Mouse (Mus musculus): ENCODE measurements around the gene Skap2. TPM values are rescaled to one million over a fixed set of nuclear protein-coding genes. Genes with fewer than 3 reads are reported as not detected.

The Skap2 gene
- polyA plus RNA-seq, 1 experiment from 2014 or later = 15.9 TPM

DNA sequence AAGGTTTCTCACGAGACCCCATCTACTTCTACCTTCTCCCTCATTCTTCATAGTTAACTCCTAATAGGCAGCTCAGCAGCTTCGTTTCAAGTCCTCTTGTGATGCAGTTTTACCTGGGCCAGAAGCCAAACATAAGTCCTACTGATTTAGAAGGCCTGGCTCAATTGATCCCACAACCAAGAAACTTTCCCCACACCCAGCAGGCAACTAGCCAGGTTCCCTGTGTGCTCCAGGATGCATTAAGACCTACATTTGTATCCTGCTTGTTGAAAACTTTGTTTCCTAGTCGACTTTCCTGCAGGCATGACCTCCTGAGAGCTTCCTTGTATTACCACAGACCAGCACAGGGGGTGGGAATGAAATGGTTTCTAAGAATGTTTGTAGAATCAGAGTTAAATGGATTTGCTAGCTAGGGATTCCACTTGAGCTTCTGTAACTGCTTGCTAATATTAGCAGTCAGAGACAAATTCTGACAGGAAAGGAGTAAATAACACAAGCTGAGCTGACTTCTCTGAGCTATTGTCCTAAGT is 125.4 kb downstream of the Skap2 start:
- peak; percentile 45; the same call in 1 of the 2 replicates for ATAC-seq (replicated peaks; ENCODE audit: extremely low read depth, insufficient read depth, low FRiP score)
- no peak overlapping the region for H3K9ac ChIP-seq (ENCODE audit: low read length)
- H3K4me2 ChIP-seq (ENCODE audit: low read depth, low read length) = no peak overlapping the region
- peaks cover 3% of the 10 kb centered on the region; the same call in 1 of the 2 replicates for H3K4me1 ChIP-seq (ENCODE audit: control insufficient read depth, insufficient read depth, low read length)
- H3K36me3 ChIP-seq (ENCODE audit: control insufficient read depth, insufficient read depth) = no peaks in the 10 kb centered on the region
- WGBS = 24% methylated on average over 3 of the region's 3 CpGs
- H3K27ac ChIP-seq (ENCODE audit: low read length) = peak overlapping the region; percentile 38; the same call in 1 of the 2 replicates
- no peak overlapping the region for H3K4me3 ChIP-seq (ENCODE audit: low read length)
- H3K9me3 ChIP-seq (replicated peaks; ENCODE audit: control insufficient read depth, low read length) = no peaks in the 10 kb centered on the region
- no peaks in the 10 kb centered on the region for H3K27me3 ChIP-seq (ENCODE audit: control insufficient read depth, insufficient read depth, low read length)

- 82% methylated on average over 5 of the region's 5 CpGs for WGBS
- Histone ChIP-seq H3K27me3 (ENCODE audit: control insufficient read depth, insufficient read depth, low read length) (no peaks in the 10 kb centered on the region), H3K4me2 (ENCODE audit: low read depth, low read length) (no peak overlapping the region), H3K4me3 (ENCODE audit: low read length) (no peak overlapping the region), H3K9me3 (replicated peaks; ENCODE audit: control insufficient read depth, low read length) (no peaks in the 10 kb centered on the region), H3K4me1 (ENCODE audit: control insufficient read depth, insufficient read depth, low read length) (peaks cover 13% of the 10 kb centered on the region), H3K36me3 (ENCODE audit: control insufficient read depth, insufficient read depth) (no peaks in the 10 kb centered on the region), H3K27ac (ENCODE audit: low read length) (no peak overlapping the region), H3K9ac (ENCODE audit: low read length) (no peak overlapping the region)
- no peak for ATAC-seq (replicated peaks; ENCODE audit: extremely low read depth, insufficient read depth, low FRiP score)
Measured at GRCm38 (mm10) chr6:51882880-51883274, 129.5 kb downstream of the Skap2 start.

GRCm38 (mm10) chr6:51882266-51882879 is 130.0 kb downstream of the Skap2 start:
- Histone ChIP-seq H3K4me2 (ENCODE audit: low read depth, low read length) (no peak overlapping the region), H3K4me3 (ENCODE audit: low read length) (no peak overlapping the region), H3K9me3 (replicated peaks; ENCODE audit: control insufficient read depth, low read length) (no peaks in the 10 kb centered on the region), H3K9ac (ENCODE audit: low read length) (no peak overlapping the region), H3K36me3 (ENCODE audit: control insufficient read depth, insufficient read depth) (no peaks in the 10 kb centered on the region), H3K27ac (ENCODE audit: low read length) (no peak overlapping the region), H3K27me3 (ENCODE audit: control insufficient read depth, insufficient read depth, low read length) (no peaks in the 10 kb centered on the region), H3K4me1 (ENCODE audit: control insufficient read depth, insufficient read depth, low read length) (peaks cover 10% of the 10 kb centered on the region)
- 81% methylated on average over 17 of the region's 17 CpGs for WGBS
- no peak for ATAC-seq (replicated peaks; ENCODE audit: extremely low read depth, insufficient read depth, low FRiP score)

DNA sequence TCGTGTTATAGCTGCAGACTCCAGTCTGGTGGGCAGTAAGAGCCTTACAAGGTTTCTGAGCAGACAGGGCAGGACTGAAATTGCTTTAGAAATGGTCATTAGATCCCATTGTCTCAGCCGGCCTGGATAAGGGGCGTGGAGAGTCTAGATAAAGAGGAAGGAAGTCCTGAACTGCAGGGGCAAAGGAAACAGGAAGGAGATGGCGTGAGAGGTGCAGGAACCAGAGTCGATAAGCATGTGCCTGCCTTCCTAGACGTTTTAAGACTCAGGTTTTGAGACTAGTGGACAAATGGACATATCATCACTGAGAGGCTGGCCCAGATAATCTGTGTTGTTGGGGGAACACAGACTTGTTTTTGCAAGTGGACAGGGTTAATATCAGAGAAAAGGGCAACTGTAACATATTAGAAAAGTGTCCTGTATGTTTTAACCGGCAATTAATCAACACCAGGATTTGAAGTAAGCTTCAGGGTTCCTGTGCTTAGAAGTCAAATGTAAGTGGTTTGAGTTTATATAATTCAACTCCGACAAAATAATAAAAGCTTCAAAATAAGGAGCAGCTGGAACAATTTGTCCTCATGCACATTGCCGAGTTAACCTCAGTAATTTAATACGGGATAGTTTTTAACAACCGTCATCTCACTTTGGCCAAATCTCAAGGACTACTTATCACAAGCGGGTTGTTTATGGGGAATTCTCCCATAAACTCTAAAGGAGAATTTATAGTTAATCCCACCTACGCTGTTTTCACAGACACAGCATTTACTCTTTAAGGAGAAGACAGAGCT is 131.0 kb downstream of the Skap2 start:
- H3K4me3 ChIP-seq (ENCODE audit: low read length) = no peak overlapping the region
- ATAC-seq (replicated peaks; ENCODE audit: extremely low read depth, insufficient read depth, low FRiP score) = peak; percentile 83
- H3K4me2 ChIP-seq (ENCODE audit: low read depth, low read length) = peak overlapping the region; percentile 34; the same call in 1 of the 2 replicates

GRCm38 (mm10) chr6:51880778-51881177 is 131.6 kb downstream of the Skap2 start:
- Histone ChIP-seq H3K27ac (ENCODE audit: low read length) (peak overlapping the region; percentile 84), H3K4me2 (ENCODE audit: low read depth, low read length) (peak overlapping the region; percentile 34; the same call in 1 of the 2 replicates), H3K9me3 (replicated peaks; ENCODE audit: control insufficient read depth, low read length) (no peaks in the 10 kb centered on the region), H3K27me3 (ENCODE audit: control insufficient read depth, insufficient read depth, low read length) (no peaks in the 10 kb centered on the region), H3K4me3 (ENCODE audit: low read length) (no peak overlapping the region), H3K4me1 (ENCODE audit: control insufficient read depth, insufficient read depth, low read length) (peaks cover 20% of the 10 kb centered on the region), H3K9ac (ENCODE audit: low read length) (no peak overlapping the region), H3K36me3 (ENCODE audit: control insufficient read depth, insufficient read depth) (no peaks in the 10 kb centered on the region)
- 52% methylated on average over 6 of the region's 6 CpGs for WGBS
- no peak for ATAC-seq (replicated peaks; ENCODE audit: extremely low read depth, insufficient read depth, low FRiP score)

More for the DNA sequence above, 131.0 kb downstream of the Skap2 start:
- Histone ChIP-seq H3K9ac (ENCODE audit: low read length) (no peak overlapping the region), H3K9me3 (replicated peaks; ENCODE audit: control insufficient read depth, low read length) (no peaks in the 10 kb centered on the region), H3K27ac (ENCODE audit: low read length) (peak overlapping the region; percentile 84), H3K27me3 (ENCODE audit: control insufficient read depth, insufficient read depth, low read length) (no peaks in the 10 kb centered on the region), H3K36me3 (ENCODE audit: control insufficient read depth, insufficient read depth) (no peaks in the 10 kb centered on the region), H3K4me1 (ENCODE audit: control insufficient read depth, insufficient read depth, low read length) (peaks cover 17% of the 10 kb centered on the region)
- whole genome bisulfite sequencing = 44% methylated on average over 13 of the region's 13 CpGs

DNA sequence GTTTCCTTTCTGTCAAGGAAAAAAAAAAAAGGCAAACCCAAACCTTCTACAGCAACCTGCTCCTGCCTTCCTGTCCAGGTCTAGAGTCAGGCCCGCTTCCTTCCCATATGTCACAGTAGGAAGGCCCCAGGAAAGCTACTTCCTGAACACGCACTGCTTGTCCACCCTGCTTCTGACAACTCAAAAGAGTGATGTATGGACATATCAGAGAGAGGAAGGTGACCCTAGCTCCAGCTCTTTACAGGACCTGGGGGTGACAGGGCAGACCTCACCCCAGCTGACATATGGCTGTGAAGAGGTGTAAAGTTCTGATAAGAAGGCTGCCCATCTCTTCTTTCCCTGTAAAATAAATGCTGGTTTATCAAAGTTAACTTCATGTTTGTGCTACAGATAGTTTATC is 133.8 kb downstream of the Skap2 start:
- no peaks in the 10 kb centered on the region for H3K9me3 ChIP-seq (replicated peaks; ENCODE audit: control insufficient read depth, low read length)
- no peak overlapping the region for H3K9ac ChIP-seq (ENCODE audit: low read length)
- no peak overlapping the region for H3K27ac ChIP-seq (ENCODE audit: low read length)
- peaks cover 20% of the 10 kb centered on the region for H3K4me1 ChIP-seq (ENCODE audit: control insufficient read depth, insufficient read depth, low read length)
- no peaks in the 10 kb centered on the region for H3K36me3 ChIP-seq (ENCODE audit: control insufficient read depth, insufficient read depth)
- 71% methylated on average over 2 of the region's 2 CpGs for WGBS
- no peaks in the 10 kb centered on the region for H3K27me3 ChIP-seq (ENCODE audit: control insufficient read depth, insufficient read depth, low read length)
- no peak overlapping the region for H3K4me2 ChIP-seq (ENCODE audit: low read depth, low read length)
- no peak overlapping the region for H3K4me3 ChIP-seq (ENCODE audit: low read length)
- no peak; the same call in 1 of the 2 replicates for ATAC-seq (replicated peaks; ENCODE audit: extremely low read depth, insufficient read depth, low FRiP score)

- H3K27ac ChIP-seq (ENCODE audit: low read length) = 0 out of 2 replicates have a peak overlapping the region, but pooled peaks have one; percentile 7
- no peak overlapping the region for H3K4me2 ChIP-seq (ENCODE audit: low read depth, low read length)
- no peaks in the 10 kb centered on the region for H3K36me3 ChIP-seq (ENCODE audit: control insufficient read depth, insufficient read depth)
- peaks cover 20% of the 10 kb centered on the region for H3K4me1 ChIP-seq (ENCODE audit: control insufficient read depth, insufficient read depth, low read length)
- no peak for ATAC-seq (replicated peaks; ENCODE audit: extremely low read depth, insufficient read depth, low FRiP score)
- H3K9me3 ChIP-seq (replicated peaks; ENCODE audit: control insufficient read depth, low read length) = no peaks in the 10 kb centered on the region
- H3K9ac ChIP-seq (ENCODE audit: low read length) = no peak overlapping the region
- 58% methylated on average over 13 of the region's 13 CpGs for WGBS
- H3K4me3 ChIP-seq (ENCODE audit: low read length) = no peak overlapping the region
- H3K27me3 ChIP-seq (ENCODE audit: control insufficient read depth, insufficient read depth, low read length) = no peaks in the 10 kb centered on the region
Measured at GRCm38 (mm10) chr6:51876841-51877553, 135.4 kb downstream of the Skap2 start.

- ATAC-seq (replicated peaks; ENCODE audit: extremely low read depth, insufficient read depth, low FRiP score) = no peak; the same call in 1 of the 2 replicates
- H3K9me3 ChIP-seq (replicated peaks; ENCODE audit: control insufficient read depth, low read length) = no peaks in the 10 kb centered on the region
- no peak overlapping the region for H3K27ac ChIP-seq (ENCODE audit: low read length)
- H3K36me3 ChIP-seq (ENCODE audit: control insufficient read depth, insufficient read depth) = no peaks in the 10 kb centered on the region
- H3K4me1 ChIP-seq (ENCODE audit: control insufficient read depth, insufficient read depth, low read length) = peaks cover 16% of the 10 kb centered on the region
- no peak overlapping the region for H3K4me3 ChIP-seq (ENCODE audit: low read length)
- no peak overlapping the region for H3K9ac ChIP-seq (ENCODE audit: low read length)
- no peak overlapping the region for H3K4me2 ChIP-seq (ENCODE audit: low read depth, low read length)
- 32% methylated on average over 6 of the region's 6 CpGs for WGBS
- no peaks in the 10 kb centered on the region for H3K27me3 ChIP-seq (ENCODE audit: control insufficient read depth, insufficient read depth, low read length)
Measured at GRCm38 (mm10) chr6:51875884-51876626, 136.3 kb downstream of the Skap2 start.
